Mouse (Mus musculus): ENCODE data around the gene Gm43552. TPM values are rescaled to one million over a fixed set of nuclear protein-coding genes. Genes with fewer than 3 reads are reported as not detected.
A peak's percentile ranks its signal among the peaks of the same experiment; 100 is the strongest.
"Not testable (repeated sequence)": the region's sequence is repeated elsewhere in the genome, so short reads cannot be mapped to it uniquely, and the experiment has no call there.

Gene Gm43552
- total RNA-seq (2015) = not detected in 2 replicates
- total RNA-seq (2017) = not detected in 2 replicates

DNA sequence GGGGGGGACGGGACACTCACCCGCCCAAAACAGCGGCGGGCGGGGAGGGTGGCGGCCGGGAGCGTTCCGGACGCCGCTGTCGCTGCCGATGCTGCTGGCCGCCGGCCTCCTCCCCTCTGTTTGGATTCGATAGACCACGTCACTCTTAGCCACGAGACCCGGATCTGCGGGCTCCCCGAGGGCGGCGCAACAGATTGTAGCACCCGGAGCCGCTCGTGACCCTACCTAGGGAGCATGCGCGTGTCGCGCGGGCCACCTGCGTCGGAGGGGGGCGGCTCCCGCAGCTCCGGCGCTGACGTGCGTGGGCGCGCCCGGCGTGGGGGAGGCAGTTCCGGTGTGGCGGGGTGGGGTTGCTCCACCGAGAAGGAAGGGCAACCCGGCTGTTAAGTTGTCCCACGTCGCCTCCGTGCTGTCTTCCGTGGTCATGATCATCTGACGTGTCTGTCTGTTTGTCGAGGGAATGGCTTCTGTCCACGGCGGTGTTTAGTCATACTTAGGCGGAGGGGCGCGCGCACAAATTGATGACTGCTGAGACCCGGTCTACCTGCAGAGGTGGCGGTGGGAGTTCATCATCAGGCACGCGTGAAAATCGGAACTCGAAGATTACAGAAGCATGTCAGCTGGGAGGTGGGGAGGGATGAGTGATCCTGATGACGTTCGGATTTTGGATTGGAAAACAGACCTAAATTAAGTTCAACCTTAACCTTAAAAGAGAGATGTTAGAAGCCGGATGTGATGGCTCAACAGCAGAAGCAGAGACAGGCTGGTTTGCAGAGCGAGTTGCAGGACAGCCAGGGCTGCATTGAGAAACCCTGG is at the start of gene Gm43552:
Gm43552 (minus strand) TSS at position 118 of the 816 bp plus-strand sequence.
- ATAC-seq (replicated peaks; ENCODE audit: poor library complexity) = peak; percentile 79

DNA sequence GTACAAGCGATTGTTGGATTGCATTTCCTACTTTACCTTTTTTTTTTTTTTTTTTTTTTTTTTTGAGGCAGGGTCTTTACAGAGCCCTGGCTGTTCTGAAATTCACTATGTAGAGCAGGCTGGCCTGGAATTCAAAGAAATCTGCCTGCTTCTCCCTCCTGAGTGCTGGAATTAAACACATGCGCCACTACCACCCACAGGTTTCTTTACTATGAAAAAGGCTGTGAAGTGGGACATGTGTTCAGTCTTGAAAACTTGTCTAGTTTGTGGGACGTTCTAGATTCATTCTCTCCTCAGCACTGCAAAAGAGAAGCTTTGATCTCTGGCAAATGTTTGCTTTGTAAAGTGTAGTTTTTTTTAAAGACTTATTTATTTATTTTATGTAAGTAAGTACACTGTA is 49.3 kb upstream of the Gm43552 start:
- ATAC-seq (replicated peaks; ENCODE audit: poor library complexity) = no peak

DNA sequence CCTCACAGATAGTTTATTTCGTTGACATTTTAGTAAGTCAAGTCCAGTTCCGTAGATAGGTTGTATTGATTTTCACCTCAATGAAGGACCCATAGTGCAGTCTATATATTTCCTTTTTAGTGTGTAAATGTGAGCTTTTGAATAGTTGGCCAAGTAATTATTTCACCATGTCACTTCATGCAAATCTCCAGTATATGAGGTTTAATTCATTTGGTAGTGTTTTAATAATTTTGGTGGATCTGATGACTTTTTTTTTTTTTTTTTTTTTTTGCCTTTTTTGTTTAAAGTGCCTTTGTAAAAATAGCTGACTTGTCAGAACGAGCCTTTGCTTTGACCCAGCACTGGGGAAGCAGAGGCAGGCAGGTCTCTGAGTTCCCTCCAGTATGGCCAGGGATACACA is 47.2 kb upstream of the Gm43552 start:
- ATAC-seq (replicated peaks; ENCODE audit: poor library complexity) = no peak

DNA sequence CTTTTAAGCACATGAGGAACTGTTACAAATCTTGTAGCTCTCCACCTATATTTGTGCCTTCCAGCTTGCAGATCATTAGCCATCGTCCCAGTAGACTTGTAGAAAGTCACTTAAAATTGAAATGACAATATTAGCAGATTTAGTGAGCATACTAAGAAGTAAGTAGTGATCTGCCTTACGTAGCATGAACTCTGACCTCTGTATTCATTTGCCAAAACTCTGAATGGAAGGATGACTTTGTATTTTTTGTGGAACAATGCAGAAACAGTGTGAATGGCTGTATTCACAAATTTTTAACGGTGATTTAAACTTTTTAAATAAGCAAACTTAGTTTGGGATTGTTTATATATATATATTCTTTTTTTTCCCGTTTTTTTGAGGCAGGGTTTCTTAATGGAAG is 46.2 kb upstream of the Gm43552 start:
- ATAC-seq (replicated peaks; ENCODE audit: poor library complexity) = no peak

DNA sequence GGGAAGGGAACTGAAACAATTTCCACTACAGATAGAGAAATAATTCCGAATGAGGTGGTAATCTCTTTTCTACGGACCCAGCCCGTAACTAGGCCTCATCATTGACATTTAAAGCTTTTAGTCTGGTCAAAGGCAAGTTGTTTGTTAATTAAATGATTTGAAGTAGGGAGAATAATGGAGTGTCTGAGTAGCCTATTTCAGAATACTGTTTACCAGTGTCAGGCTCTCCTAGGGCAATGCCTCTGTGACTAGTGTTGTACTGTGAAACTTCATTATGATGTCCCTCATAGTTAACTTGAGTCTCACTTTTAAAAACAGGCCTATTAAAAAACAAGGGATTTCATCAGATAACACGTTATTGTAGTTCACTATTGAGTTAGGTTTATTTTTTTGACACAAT is 45.5 kb upstream of the Gm43552 start:
- ATAC-seq (replicated peaks; ENCODE audit: poor library complexity) = no peak

DNA sequence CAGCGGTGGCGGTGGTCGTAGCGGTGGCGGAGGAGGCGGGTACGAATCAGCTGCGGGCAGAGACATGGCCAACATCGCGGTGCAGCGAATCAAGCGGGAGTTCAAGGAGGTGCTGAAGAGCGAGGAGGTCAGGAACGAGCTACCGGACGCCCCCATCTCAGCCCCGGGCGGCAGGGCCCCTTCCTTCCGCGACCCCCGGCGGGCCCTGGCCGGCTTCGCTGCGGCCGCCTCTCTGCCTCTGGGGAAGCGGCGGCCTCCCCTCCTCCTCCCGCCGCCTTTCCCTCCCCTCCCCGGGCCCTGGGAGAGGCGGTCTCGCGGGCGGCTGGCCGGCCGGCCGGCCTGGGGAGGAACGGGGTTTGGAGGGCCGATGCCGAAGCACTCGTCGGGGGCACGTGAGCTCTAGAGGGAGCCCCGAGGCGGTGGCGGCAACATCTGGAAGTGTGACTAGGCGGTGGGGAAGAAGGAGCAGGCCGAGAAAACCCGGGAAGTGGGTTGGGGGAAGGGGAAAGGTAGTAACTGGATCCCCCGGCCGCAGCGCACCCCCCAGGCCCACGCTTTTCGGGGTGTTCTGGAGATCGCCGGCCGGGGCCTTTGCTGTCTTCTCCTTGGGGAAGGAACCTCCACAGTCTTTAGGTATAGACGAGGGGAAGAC is 44.9 kb upstream of the Gm43552 start:
- peak; percentile 13 for ATAC-seq (replicated peaks; ENCODE audit: poor library complexity)

DNA sequence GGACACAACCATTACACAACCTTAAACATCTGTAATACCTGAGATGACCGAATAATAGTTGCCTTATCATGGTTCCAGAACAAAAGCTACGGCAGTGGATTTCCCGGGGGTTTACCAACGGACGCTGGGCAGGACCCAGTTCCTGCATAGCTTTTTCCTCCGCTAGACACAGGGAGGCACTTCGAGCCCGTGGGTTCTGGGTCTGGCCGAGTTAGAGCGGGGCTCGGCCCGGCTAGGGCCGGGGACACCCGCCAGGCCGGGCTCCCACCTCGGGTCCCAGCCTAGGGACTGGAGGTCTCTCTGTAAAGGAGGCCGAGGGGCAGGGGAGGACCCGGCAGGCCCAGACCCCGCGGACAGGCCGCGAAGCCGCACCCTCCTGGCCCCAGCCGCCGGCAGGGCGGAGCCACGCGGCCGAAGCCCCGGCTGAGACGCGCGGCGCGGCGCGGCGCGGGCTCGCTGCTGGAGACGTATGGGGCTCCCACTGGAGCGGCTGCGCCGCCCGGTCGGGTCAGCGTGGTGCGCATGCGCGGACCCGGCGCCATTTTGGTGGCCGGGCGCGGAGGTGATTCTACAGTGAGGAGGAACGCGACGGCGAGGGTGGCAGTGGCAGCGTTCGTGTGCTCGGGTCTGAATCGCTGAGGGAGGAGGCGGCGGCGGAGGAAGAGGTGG is 44.3 kb upstream of the Gm43552 start, which contains the start of the genes Smim14 and Ube2k:
Smim14 (minus strand) TSS at position 434 of the 669 bp plus-strand sequence.
Ube2k (plus strand) TSS at position 483 of the 669 bp plus-strand sequence.
- ATAC-seq (replicated peaks; ENCODE audit: poor library complexity) = peak; percentile 69

DNA sequence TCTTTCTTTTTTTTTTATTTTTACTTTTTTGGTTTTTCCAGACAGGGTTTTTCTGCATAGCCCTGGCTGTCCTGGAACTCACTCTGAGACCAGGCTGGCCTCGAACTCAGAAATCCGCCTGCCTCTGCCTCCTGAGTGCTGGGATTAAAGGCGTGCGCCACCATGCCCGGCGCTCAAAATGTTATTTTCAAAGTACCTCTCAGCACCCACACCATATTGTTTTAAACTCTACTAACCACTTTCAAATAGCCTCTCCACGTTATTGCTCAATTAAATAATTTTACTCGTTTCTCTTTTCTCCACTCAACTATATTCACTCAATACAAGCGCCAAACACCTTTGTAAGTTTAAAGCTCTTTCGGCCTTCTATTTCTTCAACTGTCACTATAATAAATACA is 43.4 kb upstream of the Gm43552 start:
- ATAC-seq (replicated peaks; ENCODE audit: poor library complexity) = not testable (repeated sequence)

DNA sequence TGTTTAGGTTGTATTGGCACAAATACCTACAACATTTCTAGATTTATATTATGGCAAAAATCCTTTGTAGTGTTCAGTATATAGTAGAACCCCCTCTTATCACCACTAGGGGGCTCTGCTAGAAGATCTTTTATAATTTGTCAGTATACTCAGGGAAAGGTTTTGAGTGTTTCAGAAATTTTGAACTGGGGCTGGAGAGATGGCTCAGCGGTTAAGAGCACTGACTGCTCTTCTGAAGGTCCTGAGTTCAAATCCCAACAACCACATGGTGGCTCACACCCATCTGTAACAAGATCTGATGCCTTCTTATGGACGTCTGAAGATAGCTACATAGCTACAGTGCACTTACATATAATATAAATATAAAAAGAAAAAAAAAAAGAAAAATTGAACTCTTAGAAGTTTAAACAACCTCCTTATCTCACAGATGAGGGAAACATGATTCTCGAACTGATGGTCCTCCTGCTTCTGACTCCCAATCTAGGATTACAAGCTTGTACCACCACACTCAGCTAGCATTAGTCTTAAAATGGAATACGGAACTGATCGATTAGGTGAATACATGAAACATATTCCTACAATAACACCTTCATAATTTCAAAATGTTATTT is 42.9 kb upstream of the Gm43552 start:
- ATAC-seq (replicated peaks; ENCODE audit: poor library complexity) = peak; percentile 53

DNA sequence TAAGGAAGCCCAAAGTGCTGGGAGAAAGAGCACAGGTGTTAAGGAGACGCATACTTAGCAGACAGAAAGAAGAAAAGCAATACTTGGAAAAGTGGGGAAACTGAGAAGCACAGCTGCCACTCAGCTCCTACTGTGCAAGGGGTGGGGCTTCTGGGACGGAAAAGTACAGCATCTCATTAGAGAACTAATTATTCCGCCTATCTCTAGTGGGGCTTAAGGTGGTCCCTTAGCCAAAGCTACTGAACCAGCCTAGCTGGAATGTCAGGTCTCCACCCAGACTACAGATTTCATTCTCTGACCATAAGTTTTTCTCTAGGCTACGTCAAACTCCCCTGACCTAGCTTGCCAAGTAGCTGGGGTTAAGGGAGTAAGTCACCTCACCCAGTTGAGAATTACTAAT is 41.9 kb upstream of the Gm43552 start:
- ATAC-seq (replicated peaks; ENCODE audit: poor library complexity) = no peak

DNA sequence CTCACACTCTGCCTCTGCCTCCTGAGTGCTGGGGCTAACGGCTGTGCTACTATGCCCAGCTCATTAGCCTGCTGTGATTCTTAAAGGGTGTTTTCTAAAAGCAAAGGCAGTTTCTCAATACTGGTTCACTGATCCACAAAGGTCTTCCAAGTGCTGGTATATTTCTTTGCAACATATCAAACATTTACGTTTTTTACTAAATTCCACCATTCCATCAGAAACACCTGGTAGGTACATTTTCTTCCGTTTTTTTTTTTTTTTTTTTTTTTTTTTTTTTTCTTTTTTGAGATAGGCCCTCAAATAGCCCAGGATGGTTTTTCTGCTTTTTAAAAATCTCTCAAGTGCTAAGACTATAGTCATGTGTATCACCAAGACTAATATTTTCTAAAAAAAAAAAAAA is 38.6 kb upstream of the Gm43552 start:
- no peak for ATAC-seq (replicated peaks; ENCODE audit: poor library complexity)

DNA sequence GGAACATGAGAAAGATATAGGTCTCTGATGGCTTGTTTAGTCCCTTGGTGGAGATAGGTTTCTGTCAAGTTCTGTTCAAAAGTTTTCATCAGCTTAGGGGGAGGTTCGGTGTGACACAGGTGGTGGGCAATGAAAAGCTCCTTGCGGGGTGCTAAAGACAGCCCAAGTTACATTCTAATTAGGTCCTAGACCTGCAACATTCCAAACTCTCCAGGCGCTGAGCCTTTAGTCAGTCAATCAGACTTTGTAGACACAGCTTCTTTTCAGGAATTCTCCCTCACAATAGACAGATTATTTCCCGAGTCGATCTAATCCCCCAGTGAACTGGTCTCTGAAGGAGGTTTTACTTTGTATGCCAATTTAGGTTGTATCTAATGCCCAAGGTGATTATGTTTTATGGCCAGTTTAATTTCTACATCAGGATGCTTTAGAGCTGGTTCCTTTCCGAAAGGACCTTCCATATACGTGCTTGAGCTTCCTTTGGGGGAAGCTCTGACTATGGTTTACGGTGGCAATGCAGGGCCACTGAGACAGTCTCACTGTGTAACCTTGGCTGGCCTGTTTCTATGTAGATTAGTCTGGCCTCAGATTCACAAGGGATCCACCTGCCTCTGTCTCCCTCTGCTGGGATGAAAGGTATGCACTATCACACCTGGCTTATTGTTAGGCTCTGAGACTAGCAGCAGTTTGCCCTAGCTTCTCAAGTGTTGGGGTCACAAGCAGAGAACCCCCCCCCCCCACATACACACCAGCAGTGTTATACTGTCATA is 33.2 kb upstream of the Gm43552 start:
- ATAC-seq (replicated peaks; ENCODE audit: poor library complexity) = no peak

DNA sequence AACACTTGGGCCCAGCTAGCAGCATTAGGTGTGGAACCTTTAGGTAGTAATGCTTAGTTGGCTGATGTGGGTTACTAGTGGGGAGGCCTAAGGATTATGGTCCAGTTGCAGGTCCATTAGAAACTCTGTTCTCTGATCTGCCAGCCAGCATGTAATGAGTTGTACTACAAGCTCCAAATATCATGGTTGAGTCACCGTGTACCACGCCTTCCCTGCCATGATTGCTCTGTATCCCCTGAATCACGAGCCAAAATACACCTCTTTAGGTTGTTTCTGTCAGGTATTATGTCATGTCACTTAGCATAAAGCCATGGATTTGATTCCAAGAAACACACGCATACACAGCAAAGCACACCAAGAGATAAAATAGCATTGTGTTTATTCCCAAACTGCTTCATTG is 32.2 kb upstream of the Gm43552 start:
- no peak for ATAC-seq (replicated peaks; ENCODE audit: poor library complexity)

DNA sequence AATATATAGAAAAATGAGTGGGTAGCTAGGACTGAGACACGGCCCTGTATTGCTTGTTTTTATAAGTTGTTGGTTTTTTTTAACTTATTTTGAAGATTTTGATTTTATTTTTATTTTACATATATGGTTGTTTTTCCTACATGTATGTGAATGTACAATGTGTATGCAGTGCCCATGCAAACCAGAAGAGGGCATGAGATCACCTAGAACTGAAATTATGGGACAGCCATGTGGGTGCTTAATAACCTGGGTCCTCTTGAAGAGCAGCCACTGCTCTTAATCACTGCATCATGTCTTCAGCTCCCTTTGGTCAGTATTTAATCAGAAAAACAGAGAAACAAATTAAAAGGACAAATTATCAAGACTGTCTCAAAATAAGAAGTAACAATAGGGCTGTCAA is 29.2 kb upstream of the Gm43552 start:
- ATAC-seq (replicated peaks; ENCODE audit: poor library complexity) = peak; percentile 87

DNA sequence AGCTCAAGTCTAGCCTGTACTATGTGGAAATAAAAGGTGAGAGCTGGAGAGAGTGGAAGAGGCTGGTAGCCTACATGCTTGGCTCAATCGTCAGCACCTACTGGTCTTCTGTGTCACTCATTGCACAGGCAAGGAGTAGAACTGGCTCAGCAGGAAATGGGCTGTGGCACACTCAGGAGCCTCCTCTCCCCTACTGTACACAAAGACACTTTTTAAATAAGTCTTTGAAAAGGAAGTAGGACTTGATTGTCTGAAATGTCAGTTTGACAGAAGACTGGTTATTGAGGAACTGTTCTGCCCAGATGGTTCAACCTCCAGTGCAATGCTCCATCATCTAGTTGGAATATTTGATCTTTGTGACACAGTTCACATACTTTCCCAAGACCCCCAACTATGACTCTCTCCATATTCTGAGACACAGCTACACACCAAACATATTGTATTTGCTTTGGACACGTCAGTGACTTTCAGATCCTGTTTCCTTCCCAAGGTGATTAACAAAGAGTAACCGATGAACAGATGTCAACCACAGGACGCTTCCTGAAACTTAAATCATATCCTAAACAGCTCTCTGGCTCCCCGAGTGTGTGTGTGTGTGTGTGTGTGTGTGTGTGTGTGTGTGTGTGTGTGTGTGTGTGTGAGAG is 22.1 kb upstream of the Gm43552 start:
- ATAC-seq (replicated peaks; ENCODE audit: poor library complexity) = peak; percentile 88

DNA sequence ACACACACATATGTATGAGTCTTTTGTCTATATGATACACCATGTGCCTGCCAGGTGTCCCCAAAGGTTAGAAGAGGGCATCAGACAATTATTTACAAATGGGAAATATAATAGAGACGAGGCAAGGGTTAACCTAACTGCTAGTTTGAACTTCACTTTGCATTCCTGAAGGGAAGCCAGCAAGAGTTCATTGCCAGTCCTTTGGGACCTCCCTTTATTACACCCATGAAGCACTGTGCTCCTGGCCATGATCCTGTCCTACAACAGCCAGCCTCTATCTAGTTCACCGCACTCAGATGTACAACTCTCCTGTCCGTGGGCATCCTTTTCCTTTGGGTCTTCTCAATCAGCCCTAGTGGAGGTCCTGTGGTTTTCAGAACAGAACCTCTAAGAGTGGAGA is 20.9 kb upstream of the Gm43552 start:
- ATAC-seq (replicated peaks; ENCODE audit: poor library complexity) = no peak

DNA sequence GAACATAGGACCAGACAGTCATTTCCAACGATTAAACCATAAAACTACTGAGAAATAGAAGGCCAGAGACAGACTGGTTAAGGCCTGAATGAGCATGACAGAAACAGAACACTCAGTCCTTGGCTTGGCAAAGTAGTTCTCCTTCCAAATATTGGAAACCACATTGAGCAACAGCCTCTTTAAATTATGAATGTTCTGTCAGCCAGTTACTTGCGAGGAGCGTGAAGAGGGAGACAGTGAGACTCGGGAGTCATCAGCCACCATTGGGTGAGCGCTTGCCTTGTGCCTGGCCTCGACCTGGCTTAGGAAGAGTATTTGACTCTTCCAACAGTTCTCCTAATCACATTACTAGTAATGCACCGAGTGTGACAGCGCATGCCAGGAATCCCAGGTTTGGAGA is 15.8 kb upstream of the Gm43552 start:
- no peak for ATAC-seq (replicated peaks; ENCODE audit: poor library complexity)

DNA sequence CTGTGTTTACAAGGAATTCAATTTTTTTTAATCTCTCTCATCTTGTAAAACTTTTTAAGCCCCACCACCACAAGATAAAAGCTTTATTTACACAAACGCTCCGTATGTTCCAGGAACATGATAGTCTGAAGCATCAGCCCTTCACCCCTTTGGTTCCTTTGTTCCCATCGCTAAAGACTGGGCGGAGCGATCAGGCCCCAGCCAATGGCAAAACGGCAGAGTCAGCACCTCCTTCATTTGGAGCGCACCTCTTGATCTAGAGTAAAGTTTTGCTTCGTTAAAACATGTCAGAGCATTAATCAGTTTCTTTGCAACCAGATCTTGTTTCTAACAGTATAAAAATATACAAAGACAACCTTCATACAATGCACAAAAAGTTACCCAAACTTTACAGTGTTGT is 13.2 kb upstream of the Gm43552 start:
- peak; percentile 86 for ATAC-seq (replicated peaks; ENCODE audit: poor library complexity)

DNA sequence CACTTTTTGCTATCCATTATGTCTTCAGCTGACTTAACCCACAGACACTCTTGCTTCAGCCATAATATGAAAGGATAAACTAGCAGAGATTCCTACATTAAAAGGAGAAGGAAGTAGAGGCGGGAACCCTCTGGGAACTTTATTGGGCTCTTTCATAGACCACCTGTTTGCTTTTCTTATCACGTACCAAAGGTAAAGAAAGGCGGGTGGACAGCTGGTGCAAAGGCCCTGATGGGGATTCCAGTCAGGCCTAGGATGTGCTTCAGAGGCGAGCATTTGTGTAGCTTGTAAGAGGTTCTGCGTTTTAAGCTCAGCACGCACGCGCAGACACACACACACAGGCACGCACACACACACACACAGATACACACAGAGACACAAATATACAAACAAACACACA is 8.8 kb upstream of the Gm43552 start:
- no peak for ATAC-seq (replicated peaks; ENCODE audit: poor library complexity)

DNA sequence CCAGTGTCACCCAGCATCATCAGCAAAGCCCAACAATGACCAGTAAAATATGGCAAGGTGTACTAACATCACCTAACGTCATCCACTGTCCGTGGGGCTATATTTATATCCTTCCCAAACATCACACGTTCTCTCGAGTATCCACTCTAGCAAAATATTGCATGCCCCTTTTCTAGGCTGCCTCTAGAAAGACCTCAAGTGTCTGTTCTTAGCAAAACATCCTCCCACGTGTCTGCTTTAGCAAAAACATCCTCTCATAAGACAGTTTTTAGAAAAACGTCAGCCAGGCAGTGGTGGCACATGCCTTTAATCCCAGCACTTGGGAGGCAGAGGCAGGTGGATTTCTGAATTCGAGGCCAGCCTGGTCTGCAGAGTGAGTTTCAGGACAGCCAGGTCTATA is 7.6 kb upstream of the Gm43552 start:
- ATAC-seq (replicated peaks; ENCODE audit: poor library complexity) = no peak

All from megakaryocyte progenitor cell, adult 5-6 weeks (primary cell).